Mouse (Mus musculus): ENCODE measurements around the gene Nmnat2. TPM values are rescaled to one million over a fixed set of nuclear protein-coding genes. Genes with fewer than 3 reads are reported as not detected.

The Nmnat2 gene
- polyA plus RNA-seq, 1 experiment from 2014 or later: 1.8 TPM

DNA sequence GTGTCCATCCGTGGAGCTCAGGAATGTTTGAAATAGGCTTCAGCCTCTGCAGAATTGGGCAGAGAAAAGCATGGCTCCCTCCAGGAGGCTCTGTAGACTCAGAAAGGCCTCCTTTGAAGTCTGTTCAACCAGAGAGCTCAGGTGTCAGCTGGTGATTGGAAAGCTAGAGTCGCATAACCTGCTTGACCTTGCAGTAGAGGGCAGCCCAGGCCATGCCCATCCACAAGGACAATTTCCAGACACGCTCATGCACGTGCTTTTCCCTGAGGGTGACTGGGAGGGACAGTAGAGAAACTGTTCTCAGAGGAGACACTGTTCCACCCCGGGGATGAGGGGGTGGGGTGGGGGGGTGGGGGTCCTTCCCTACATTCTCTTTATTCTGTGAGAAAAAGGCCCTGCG is 76.6 kb downstream of the Nmnat2 start:
- H3K4me1 ChIP-seq (replicated peaks): no peaks in the 10 kb centered on the region
- no peak overlapping the region for H3K9ac ChIP-seq
- H3K9me3 ChIP-seq: no peaks in the 10 kb centered on the region
- H3K4me2 ChIP-seq (replicated peaks): no peak overlapping the region
- no peaks in the 10 kb centered on the region for H3K27me3 ChIP-seq (replicated peaks)
- no peaks in the 10 kb centered on the region for H3K36me3 ChIP-seq
- ATAC-seq: no peak
- no peak overlapping the region for H3K27ac ChIP-seq
- WGBS: 54% methylated on average over 6 of the region's 6 CpGs
- no peak overlapping the region for H3K4me3 ChIP-seq (replicated peaks)

DNA sequence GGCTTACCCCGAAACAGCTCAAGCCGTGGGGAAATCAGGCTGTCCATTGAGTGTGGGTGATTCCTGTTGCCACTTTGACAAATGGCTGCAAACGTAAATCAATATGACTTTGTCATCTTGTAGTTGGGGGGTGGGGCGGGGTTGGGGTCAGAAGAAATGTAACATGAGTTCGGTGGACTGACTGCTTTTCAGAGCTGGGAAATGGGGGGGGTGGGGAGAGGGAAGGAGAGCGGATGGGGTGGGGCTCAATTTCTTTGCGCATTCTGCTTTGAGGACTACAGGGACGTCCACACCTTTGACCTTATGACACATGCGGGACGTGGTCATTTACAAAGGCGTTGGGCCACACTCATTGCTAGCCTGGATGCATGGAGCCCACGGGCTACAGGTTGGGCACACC is 77.2 kb downstream of the Nmnat2 start:
- no peak overlapping the region for H3K4me3 ChIP-seq (replicated peaks)
- no peaks in the 10 kb centered on the region for H3K36me3 ChIP-seq
- ATAC-seq: no peak
- no peak overlapping the region for H3K9ac ChIP-seq
- no peaks in the 10 kb centered on the region for H3K4me1 ChIP-seq (replicated peaks)
- WGBS: 68% methylated on average over 12 of the region's 12 CpGs
- H3K9me3 ChIP-seq: no peaks in the 10 kb centered on the region
- H3K27me3 ChIP-seq (replicated peaks): no peaks in the 10 kb centered on the region
- H3K4me2 ChIP-seq (replicated peaks): no peak overlapping the region
- H3K27ac ChIP-seq: no peak overlapping the region

DNA sequence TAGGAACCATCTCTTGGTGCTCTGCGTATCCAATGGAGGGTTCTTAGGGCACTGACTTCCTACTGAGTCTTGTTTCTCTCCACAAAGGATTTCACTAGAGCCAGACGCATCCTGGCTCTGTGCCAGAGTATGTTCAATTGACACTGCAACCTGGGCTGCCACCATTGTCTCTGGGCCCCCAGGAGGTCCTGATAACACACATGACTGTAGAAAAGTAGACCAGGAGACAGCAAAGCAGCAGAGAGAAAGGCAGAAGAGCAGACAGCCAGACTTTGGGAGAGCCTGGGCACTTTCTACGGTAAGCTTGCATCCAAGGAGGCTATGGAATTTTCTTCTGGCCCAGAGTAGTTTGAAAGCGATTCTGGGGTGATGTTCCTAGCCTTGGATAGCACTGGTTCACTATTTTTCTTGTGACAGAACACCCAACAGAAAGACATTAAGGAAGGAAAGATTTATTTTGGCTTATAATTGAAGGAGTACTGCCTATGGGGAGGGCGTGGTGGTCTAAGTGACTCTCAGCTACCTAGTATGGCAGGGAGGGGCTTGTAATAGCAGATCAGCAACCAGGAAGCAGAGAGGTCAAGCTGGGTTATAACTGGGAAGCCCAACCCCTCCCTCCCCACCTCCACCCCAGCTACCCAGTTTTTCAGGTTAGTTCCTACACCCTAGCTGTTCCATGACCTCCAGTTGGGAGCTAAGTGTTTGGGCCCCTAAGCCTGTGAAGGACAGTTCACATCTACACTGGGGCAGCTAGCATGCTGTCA is 78.5 kb downstream of the Nmnat2 start:
- H3K9me3 ChIP-seq: no peaks in the 10 kb centered on the region
- H3K36me3 ChIP-seq: no peaks in the 10 kb centered on the region
- 69% methylated on average over 5 of the region's 5 CpGs for WGBS
- H3K4me3 ChIP-seq (replicated peaks): no peak overlapping the region
- peak; percentile 68 for ATAC-seq
- H3K4me1 ChIP-seq (replicated peaks): 0 out of 2 replicates have a peak, but pooled peaks cover 5% of the 10 kb centered on the region
- H3K27me3 ChIP-seq (replicated peaks): no peaks in the 10 kb centered on the region
- H3K4me2 ChIP-seq (replicated peaks): no peak overlapping the region
- no peak overlapping the region for H3K9ac ChIP-seq
- H3K27ac ChIP-seq: no peak overlapping the region

DNA sequence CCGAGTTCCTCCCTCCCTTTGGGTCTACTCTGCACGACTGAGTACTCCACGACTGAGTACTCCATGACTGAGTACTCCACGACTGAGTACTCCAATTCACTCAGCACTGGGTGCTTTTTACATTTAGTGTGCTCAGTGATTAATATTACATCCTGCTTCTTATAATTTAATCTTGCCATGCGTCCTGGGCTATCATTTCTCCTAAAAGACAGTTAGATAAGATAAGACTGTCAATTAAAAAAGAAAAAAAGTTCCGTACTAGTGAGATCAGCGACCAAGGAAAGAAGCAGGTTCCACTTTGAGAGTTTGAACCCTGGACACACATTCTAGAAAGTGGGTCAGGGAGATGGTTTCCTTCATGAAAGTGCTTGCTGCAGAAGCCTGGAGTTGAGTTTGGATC is 79.3 kb downstream of the Nmnat2 start:
- 66% methylated on average over 7 of the region's 7 CpGs for WGBS
- Histone ChIP-seq H3K9me3 (no peaks in the 10 kb centered on the region), H3K4me2 (replicated peaks) (no peak overlapping the region), H3K4me3 (replicated peaks) (no peak overlapping the region), H3K27ac (no peak overlapping the region), H3K9ac (no peak overlapping the region), H3K36me3 (no peaks in the 10 kb centered on the region), H3K27me3 (replicated peaks) (no peaks in the 10 kb centered on the region), H3K4me1 (replicated peaks) (0 out of 2 replicates have a peak, but pooled peaks cover 5% of the 10 kb centered on the region)
- no peak for ATAC-seq

DNA sequence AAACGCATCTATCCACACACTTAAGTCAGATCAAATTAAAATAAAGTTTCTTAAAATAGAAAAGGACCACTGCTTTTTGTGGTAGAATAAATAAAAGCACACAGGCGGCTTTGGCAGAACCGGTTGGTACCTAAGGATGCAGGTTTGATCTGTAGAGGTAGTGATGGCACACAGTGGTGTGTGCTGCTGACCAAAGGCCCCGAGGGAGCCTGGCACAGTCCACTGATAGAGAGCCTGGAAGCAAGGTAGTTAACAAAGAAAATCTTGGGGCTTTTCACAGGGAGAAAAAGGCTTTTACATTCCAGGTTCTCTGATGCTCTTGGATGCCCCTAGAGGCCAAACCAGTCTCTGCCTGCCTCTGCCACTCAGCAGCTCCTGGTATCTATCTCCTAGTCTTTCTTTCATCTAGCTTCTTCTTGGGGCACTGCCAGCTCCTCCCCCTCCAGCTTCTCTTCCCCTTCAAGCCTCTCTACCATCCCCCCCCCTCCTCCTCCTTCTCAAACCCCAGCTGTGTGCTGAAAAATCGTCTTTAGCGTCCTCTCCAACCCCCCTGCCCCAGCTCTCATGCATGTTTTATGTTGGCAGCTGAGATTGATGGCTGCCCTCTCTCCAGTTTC is 80.6 kb downstream of the Nmnat2 start:
- Histone ChIP-seq H3K27me3 (replicated peaks) (no peaks in the 10 kb centered on the region), H3K4me3 (replicated peaks) (no peak overlapping the region), H3K9ac (no peak overlapping the region), H3K9me3 (no peaks in the 10 kb centered on the region), H3K4me1 (replicated peaks) (0 out of 2 replicates have a peak, but pooled peaks cover 5% of the 10 kb centered on the region), H3K27ac (no peak overlapping the region), H3K36me3 (no peaks in the 10 kb centered on the region), H3K4me2 (replicated peaks) (no peak overlapping the region)
- WGBS: 38% methylated on average over 6 of the region's 6 CpGs
- no peak for ATAC-seq

DNA sequence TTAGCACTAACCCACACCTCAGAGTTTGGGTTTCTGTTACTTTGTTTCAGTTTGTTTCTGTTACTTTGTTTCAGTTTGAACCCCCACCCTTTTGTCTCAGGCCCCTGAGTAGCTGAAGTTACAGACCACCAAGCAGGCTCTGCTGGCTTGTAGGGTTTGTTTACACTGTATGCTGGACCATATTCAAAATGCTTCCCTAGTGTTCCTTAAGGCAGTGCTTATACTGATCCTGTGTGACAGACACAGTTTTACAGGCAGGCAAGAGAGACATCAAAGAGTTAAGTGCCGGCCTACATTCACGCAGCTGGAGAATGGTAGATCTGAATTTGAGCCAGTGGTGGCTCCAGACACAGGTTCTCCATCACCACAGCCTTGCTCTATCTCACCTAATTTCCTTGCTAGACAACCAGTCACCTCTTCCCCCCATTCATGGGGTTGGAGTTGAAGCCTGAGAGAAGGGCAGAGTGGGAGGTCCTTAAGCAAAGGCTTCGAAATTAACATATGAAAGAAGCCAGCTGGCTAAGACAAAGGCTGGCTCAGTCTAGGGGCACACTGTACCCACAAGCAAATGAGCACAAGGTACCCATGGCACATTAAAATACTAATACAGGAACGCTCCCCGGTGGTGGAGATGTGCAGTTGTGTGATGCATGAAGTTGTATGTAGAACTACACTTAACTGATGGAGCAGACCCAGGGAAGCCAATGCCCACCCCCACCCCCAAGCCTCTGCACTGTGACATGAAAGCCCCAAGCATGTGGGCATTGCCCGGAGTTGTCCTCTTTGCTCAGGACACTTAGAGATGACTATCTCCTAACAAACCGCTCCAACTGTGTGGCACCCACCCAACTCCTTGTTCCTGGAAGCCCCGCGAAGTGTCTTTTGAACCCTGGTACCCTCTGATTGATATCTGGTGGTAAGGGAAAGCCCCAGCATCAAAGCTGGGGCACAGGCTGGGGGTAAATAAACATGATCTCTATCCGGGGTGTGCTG is 82.9 kb downstream of the Nmnat2 start:
- Histone ChIP-seq H3K27me3 (replicated peaks) (no peaks in the 10 kb centered on the region), H3K4me2 (replicated peaks) (no peak overlapping the region), H3K9ac (no peak overlapping the region), H3K9me3 (no peaks in the 10 kb centered on the region), H3K36me3 (no peaks in the 10 kb centered on the region), H3K27ac (peak overlapping the region; percentile 49; the same call in 1 of the 2 replicates), H3K4me1 (replicated peaks) (0 out of 2 replicates have a peak, but pooled peaks cover 5% of the 10 kb centered on the region), H3K4me3 (replicated peaks) (no peak overlapping the region)
- ATAC-seq: no peak
- 72% methylated on average over 10 of the region's 10 CpGs for WGBS

DNA sequence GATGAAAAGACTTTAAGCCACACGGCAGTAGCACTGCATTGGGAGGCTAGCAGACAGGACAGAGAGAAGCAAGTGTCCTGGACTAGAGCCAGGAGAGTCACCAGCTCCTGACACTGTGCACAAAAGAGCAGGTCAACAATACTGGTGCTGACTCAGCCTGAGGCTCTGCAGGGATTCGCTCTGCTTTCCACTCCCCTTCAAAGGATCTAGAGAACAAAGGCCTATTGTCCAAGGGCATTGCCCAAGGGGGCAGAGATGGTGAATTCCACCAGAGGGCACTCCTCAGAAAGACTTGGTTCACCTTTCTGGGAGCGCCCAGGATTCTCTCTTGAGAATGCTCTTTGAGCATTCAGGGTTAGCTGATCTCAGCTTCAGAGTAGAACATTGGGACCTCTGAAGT is 85.3 kb downstream of the Nmnat2 start:
- 51% methylated on average over 3 of the region's 3 CpGs for WGBS
- Histone ChIP-seq H3K4me1 (replicated peaks) (0 out of 2 replicates have a peak, but pooled peaks cover 5% of the 10 kb centered on the region), H3K9ac (no peak overlapping the region), H3K36me3 (no peaks in the 10 kb centered on the region), H3K4me3 (replicated peaks) (no peak overlapping the region), H3K27me3 (replicated peaks) (no peaks in the 10 kb centered on the region), H3K4me2 (replicated peaks) (no peak overlapping the region), H3K27ac (no peak overlapping the region), H3K9me3 (no peaks in the 10 kb centered on the region)
- peak; percentile 84 for ATAC-seq

DNA sequence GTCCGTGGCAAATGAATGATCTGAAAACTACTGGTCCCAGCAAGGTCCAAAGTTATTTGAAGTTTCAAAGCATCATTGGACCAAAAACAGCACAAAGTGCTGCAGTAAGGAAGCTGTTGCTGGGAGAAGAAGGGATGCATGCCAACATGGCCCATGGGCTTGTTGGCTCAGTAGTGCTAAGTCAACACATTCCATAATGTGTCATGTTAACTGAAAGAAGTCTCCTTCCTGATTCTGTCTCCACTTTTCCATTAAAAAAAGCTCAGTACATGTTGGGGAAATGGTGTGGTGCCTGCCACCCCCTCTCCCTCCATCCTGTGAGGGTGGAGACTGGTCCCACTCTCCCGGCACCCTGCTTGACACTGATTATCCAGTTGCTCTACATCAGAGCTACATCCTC is 86.3 kb downstream of the Nmnat2 start:
- Histone ChIP-seq H3K27ac (no peak overlapping the region), H3K4me1 (replicated peaks) (0 out of 2 replicates have a peak, but pooled peaks cover 5% of the 10 kb centered on the region), H3K9me3 (no peaks in the 10 kb centered on the region), H3K4me2 (replicated peaks) (no peak overlapping the region), H3K4me3 (replicated peaks) (no peak overlapping the region), H3K9ac (no peak overlapping the region), H3K27me3 (replicated peaks) (no peaks in the 10 kb centered on the region), H3K36me3 (no peaks in the 10 kb centered on the region)
- 76% methylated on average over 2 of the region's 2 CpGs for WGBS
- no peak for ATAC-seq

DNA sequence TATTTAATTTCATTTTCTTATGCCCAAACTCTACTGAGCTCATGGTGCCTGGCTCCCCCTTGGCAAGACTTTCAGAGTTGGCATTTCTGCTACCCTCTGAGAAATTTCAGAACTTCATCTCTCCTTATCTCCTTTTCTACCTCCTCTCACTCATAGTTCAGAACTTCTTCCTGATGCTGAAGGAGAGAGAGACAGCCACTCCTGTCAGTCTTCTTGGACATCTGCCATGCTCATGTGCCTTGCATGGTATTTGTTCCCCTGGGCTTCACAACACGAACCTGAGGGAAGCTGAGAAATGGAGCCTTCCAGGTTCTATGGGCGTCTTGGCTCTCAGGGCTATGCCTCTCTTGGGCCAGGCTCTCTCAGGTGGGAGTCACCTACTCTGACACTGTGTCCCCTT is 87.5 kb downstream of the Nmnat2 start:
- no peak for ATAC-seq
- no peak overlapping the region for H3K4me3 ChIP-seq (replicated peaks)
- no peak overlapping the region for H3K4me2 ChIP-seq (replicated peaks)
- H3K36me3 ChIP-seq: no peaks in the 10 kb centered on the region
- H3K27me3 ChIP-seq (replicated peaks): no peaks in the 10 kb centered on the region
- H3K9me3 ChIP-seq: no peaks in the 10 kb centered on the region
- 77% methylated on average over 2 of the region's 2 CpGs for WGBS
- no peak overlapping the region for H3K27ac ChIP-seq
- 0 out of 2 replicates have a peak, but pooled peaks cover 4% of the 10 kb centered on the region for H3K4me1 ChIP-seq (replicated peaks)
- no peak overlapping the region for H3K9ac ChIP-seq

DNA sequence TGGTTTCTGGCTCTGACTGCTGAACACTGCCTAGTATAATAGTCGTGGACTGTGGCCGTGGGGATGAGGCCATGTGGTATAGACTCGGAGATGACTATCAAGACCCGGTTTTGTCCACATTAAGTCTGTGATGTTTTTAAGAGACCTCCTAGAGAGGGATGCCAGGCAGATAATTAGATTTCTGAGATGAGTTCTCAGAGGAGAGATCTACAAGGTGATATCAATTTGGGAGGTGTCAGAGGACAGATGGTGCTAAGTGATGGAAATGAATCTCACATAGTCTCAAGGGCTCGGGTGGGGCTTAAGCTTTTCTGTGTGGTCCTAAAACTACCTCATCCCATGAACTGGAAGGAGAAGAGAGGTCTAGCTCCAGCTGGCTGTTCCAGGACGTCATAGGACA is 88.5 kb downstream of the Nmnat2 start:
- no peak for ATAC-seq
- no peak overlapping the region for H3K9ac ChIP-seq
- no peaks in the 10 kb centered on the region for H3K36me3 ChIP-seq
- H3K9me3 ChIP-seq: no peaks in the 10 kb centered on the region
- no peak overlapping the region for H3K27ac ChIP-seq
- 0 out of 2 replicates have a peak, but pooled peaks cover 2% of the 10 kb centered on the region for H3K4me1 ChIP-seq (replicated peaks)
- H3K27me3 ChIP-seq (replicated peaks): no peaks in the 10 kb centered on the region
- H3K4me3 ChIP-seq (replicated peaks): no peak overlapping the region
- no peak overlapping the region for H3K4me2 ChIP-seq (replicated peaks)
- WGBS: 70% methylated on average over 6 of the region's 6 CpGs

DNA sequence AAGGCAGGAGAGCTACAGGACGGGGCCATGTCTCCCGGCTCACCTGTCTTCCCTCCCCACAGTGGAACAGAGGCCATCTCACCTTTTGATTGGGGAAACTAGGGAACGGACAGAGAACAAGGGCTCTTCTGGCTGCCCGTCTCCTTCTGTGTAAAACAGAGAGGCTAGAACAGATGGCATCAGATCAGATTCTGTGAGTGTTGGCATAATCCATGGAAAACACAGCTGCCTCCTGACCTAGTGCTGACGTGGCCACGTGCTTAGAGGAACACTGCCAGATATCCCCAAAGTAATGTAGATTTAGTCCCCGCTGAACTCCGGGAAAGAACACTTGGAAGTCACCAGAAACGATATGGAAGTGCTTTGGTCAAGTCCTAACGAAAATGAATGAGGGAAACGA is 90.6 kb downstream of the Nmnat2 start:
- H3K27ac ChIP-seq: no peak overlapping the region
- no peaks in the 10 kb centered on the region for H3K9me3 ChIP-seq
- no peaks in the 10 kb centered on the region for H3K36me3 ChIP-seq
- ATAC-seq: no peak
- 77% methylated on average over 11 of the region's 11 CpGs for WGBS
- no peaks in the 10 kb centered on the region for H3K27me3 ChIP-seq (replicated peaks)
- no peak overlapping the region for H3K4me3 ChIP-seq (replicated peaks)
- no peak overlapping the region for H3K4me2 ChIP-seq (replicated peaks)
- H3K9ac ChIP-seq: no peak overlapping the region
- 0 out of 2 replicates have a peak, but pooled peaks cover 4% of the 10 kb centered on the region for H3K4me1 ChIP-seq (replicated peaks)

Measured in intestine, embryonic 15.5 days (tissue).